Mouse (Mus musculus) embryo, embryonic 11.5 days (tissue): ENCODE measurements at regions not wholly inside any gene's neighbourhood (a gene's known extent, or its start where the extent isn't known, plus 50 kb on each side); places are given as distances from the start of the nearest gene placed in this dataset.
A peak's percentile ranks its signal among the peaks of the same experiment; 100 is the strongest.
"Not testable (repeated sequence)": the region's sequence is repeated elsewhere in the genome, so short reads cannot be mapped to it uniquely, and the experiment has no call there.

Source experiments
- DNase-seq: peaks from one replicate; pipeline ENCODE4 v3.0.0-alpha.2; 2012; ENCODE audit warnings: low read depth, low spot score

- DNase-seq = no peak
Observed at GRCm38 (mm10) chr10:45855514-45855913, 277.9 kb downstream of the Hace1 start.

DNA sequence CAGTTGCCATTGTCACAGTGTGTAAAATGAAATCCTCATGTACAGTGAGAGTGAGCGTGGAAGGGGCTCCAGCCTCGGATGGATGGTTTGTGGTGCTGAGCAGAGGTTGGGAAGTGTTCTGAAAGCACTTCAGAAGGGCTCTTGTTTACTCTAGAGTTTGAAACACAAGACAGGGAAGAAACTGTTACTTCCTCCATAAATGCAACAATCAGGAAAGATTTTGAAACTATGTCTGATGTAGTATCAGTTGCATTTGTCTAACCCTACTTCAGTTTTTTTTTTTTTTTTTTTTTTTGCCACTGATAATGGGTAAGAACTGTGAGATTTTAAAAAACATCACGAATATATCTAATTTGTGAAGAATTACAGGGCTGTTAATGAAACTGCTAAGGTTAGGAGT lies 281.5 kb downstream of the Hace1 start:
- DNase-seq = no peak

DNA sequence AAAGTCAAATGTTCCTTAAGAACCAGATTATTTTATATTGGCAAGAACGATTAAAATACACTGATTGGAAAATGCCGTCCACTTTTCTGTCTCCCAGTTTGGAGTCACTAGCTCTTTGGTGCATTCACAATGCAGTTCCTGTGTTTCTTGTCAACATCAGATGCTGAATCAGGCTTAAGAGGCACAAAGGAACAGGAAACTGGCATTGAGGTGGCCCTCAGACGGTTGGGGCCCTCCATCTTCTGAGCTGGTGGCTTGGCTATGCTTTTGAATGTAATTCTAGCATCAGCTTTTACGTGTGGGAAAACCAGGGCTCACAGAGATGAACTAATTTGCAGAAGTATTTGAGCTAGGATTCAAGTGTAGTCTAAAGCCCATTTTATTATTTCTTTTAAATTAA lies 282.3 kb downstream of the Hace1 start:
- DNase-seq = no peak

GRCm38 (mm10) chr10:45860696-45861095 lies 283.1 kb downstream of the Hace1 start:
- DNase-seq = no peak

- DNase-seq = no peak
Observed at GRCm38 (mm10) chr10:45865793-45866192, 288.2 kb downstream of the Hace1 start.

- no peak for DNase-seq
Observed at GRCm38 (mm10) chr10:45866860-45867259, 289.2 kb downstream of the Hace1 start.

GRCm38 (mm10) chr10:45871028-45871427 lies 293.4 kb downstream of the Hace1 start:
- no peak for DNase-seq

DNA sequence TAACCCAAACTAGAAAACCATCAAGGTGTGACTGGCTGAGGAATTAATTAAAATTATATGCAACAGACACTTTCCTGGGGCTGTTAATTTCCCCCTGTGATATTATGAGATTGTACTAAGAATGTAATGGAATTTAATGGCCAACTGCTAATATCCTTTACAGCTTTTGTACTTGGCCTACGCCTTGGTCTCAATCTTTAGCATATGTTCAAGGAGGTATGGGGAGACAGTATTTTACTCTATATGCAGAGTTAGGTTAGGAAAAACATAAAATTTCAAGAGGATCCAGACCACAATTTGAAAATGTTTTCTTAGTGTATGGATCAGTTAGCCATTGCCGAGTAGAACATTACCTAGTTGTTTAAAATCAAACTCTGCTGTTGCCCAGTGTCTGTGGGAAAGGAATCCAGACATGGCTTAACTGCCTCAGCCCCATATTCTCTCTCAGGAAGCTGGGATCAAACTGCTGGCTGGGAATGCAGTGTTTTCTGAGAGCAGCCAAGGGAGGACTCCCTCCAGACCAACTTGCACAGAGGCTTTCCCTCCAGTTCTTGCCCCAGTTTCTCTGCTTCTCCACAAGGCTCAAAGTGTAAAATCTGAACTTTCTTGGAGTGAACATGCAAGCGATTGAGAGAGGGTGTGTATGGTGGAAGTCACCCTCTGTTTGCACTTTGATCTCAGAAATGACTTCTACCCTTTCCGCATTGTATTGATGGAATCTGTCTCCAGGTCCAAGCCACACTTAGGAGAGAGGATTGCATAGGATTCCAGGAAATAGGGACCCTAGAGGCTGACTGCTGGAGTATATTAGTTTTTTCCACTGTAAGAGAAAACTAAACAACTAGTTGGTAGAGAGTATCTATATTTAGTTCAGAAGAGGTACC lies 294.6 kb downstream of the Hace1 start:
- no peak for DNase-seq

DNA sequence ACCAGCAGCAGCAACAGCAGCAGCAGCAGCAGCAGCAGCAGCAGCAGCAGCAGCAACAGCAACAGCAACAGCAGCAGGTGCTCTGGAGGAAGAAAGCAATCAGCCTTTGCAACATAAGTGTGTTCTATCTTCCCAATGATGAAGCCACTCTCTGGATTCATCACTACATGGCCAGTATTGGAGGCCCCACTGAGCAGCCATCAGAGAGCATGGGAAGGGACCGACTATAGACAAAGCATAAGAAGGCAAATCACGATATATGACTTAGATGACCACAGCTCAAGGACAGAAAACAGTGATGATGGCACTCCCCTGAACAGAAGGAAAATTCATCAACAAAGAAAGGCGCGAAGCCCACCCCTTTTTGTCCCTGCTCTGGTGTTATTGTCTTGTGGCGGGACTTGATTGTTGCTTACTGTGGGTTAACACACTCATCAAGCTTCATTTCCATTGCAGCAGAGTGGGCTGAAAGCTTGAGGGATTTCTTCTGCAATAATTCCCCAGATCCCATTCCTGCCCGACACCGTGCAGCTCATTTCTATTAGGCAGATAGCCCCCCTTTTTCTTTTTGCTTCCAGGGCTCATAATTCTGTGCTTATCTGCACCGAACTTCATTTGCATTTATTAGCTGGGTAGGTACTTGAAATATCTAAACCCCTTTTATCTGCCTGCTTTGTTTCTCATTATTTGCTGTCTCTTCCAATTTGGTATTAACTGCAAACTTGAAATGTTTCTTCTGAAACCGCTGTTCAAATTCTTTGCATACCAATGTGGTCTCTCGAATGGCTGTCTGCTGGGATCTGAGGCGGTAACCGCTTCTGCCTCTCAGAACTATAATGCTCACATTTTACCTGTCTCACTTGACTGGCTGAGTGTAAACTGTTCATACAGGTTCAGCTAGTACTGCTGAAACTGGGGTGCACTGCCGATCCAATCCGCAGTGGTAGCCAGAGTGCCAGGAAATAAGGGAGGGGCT lies 296.5 kb downstream of the Hace1 start:
- DNase-seq = no peak

DNA sequence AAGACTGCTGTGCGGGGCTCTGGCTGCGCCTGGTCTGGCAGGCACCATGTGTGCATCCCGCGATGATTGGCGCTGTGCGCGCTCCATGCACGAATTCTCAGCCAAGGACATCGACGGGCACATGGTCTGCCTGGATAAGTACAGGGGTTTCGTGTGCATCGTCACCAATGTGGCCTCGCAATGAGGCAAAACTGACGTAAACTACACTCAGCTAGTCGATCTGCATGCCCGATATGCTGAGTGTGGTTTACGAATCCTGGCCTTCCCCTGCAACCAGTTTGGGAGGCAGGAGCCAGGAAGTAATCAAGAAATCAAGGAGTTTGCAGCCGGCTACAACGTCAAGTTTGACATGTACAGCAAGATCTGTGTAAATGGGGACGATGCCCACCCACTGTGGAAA lies 297.7 kb downstream of the Hace1 start:
- not testable (repeated sequence) for DNase-seq

DNA sequence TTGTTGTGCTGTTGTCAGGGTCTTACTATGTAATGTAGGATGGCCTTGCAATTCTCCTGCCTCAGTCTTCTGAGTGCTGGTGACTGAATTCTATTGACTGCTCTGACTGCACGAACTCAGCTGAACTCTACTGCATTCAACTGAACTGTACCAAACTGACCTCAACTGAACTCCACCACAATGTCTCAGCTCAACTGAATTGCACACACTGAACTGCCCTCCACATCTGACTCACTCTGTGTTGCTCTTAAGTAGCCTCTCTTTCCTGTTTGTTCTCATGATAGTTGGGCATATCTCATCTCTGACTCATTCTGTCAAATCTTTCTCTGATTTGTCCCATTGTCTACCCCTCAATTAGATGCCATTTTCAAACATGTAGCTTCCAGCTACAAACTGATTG lies 306.1 kb downstream of the Hace1 start:
- no peak for DNase-seq

DNA sequence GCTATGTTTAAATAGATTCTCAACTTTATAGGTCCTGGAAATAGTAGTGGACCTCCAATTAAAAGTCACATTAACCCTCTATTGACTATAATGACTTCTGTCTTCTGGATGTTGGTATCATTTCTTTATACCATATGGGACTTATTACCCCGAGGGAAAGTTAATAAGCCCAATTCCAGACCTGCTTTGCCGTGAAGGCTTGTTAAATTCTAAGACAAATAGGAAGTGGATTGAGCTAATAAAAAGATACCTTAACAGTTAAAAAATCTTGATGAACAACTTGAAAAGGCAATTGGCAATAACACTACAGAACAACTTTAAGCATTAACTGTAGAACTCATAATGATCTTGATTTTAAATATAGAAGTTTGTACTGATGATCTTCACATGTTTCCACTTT lies 309.0 kb downstream of the Hace1 start:
- no peak for DNase-seq

- DNase-seq = no peak
Observed at GRCm38 (mm10) chr10:45888835-45889234, 311.2 kb downstream of the Hace1 start.

DNA sequence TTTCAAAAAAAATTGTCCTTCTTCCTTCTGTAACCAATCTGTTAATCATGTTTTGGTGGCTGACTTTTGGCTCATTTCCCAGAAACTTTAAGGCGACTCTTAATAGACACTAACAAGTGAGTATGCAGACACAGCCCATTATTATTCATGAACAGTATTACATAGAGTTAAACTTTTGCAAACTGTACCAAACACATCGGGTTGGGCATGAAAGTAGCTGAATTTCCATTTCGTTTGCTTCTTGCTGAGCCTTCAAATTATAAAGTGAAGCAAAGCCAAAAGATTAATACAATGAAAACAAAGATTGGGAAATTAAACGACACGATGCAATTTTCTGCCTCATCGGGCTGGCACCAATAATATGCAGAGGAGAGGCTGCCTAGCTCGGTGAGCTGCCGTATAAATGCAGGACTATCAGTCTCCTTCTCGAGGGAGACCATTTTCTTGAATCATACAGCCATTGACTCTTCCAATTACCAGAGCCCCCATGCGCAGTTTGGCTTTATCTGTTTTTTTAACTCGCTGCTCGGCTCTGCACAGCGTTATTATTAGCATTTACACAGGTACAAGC lies 311.8 kb downstream of the Hace1 start:
- no peak for DNase-seq

DNA sequence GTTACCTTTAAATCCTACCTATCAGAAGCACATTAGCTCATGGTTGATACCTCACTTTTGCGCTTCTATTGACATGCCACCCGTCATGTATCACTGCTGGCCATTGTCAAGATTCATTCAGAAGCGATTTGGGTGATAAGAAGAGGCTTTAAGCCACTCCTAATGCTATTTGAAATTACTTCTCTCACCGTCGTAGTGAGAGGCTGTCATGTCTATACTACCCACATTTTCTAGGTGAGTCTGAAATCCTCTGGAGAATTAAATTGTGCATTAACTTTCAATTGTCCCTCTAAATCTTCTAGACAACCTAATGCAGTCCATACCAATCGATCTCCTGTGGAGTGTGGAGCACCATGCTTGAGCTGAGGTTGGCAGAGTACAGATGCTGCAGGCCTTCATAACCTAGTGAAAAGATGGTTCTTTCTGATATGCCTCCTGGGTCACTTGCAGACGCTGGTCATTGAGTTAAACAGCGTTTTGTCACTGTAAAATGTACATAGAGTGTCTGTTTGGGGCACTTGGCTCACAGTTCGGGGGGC lies 312.5 kb downstream of the Hace1 start:
- DNase-seq = no peak

GRCm38 (mm10) chr10:45892464-45892863 lies 314.8 kb downstream of the Hace1 start:
- DNase-seq = no peak

DNA sequence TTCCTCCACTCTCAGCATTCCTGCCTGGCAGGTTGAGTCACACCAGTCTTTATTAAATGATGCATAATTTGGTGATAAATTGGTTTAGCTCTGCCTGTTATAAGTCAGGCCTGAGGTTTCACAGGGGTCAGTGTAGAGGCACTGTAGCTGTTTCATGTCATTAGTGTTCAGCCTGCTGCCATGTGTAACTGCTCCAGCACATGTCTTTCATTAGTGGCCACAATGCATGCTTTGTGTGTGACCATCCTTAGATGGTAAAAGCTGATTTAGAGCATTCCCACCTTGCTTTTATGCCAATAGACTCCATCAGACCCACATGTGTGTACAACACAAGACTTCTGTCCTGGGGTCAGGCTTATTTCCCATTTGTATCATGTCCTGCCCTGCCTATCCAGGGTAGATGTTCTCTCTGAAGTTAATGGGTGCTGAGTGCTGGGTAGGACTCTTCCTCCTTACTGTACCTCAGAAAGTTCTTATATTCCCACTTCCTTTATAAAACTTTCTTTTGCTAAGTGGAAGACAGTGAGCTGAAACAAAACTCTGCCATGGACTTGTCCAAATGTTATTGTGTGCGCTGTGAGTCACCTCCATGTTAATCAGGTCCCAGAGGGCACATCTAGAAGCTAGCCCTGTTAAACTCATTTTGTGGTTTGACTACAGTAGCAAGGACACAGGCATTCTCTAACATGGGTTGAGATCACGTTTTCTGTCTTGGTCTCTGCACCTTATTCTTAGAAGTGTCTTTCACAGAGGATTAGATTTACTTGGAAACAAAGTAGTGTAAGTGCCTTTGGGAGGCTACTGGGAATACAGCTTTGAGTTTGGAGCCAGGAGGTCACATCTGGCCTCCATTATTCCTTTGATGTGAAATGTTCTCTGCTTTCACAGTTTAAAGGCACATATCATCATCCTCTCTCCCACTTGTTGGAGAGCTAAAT lies 316.5 kb downstream of the Hace1 start:
- DNase-seq = peak; percentile 61

DNA sequence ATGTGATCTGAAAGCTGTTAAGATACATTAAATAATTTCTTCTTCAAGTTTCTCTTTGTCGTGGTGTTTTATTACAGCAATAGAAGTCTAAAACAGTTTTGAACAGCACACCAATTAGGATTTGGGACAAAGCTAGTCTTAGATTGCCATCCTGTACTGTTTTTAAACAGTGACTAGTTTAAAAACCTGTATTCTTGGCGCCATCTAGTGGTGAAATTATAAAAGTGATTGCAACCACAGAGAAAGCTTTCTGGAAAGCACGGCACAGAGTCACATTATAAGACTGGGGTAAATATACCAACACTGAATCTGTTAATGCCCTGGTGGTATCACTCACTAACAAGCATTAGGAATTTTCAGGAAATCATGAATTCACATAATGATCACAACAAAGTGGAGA lies 339.3 kb downstream of the Hace1 start:
- no peak for DNase-seq

DNA sequence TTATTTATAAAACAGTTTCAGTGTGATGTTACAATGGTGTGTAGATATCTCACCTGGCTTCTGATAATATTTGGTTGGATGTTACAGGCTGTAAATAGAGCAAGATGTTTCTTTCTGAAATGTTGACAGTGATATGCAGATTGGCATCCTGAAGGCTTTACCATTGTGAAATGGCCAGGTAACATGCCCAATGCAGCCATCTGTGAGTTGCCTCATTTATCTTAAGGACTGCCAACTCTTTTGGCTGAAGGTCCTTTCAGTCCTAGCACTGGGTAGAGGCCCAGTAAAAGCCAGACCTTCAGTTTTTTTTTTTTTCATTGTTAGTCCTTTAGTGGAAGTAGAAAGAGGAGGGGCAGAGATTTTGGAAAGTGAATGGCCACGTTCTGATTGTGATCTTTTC lies 348.1 kb downstream of the Hace1 start:
- DNase-seq = no peak

- no peak for DNase-seq
Observed at GRCm38 (mm10) chr10:45933631-45934310, 356.1 kb downstream of the Hace1 start.
